Comparison of ENCODE assay signal across 8 mouse cellular contexts in genomic region chr5:99729361-99729882, GRCm38 (mm10). TPM values are rescaled to one million over a fixed set of nuclear protein-coding genes. Genes with fewer than 3 reads are reported as not detected.
DNase-seq lines count a peak whose midpoint lies in the region; ATAC-seq and TF ChIP-seq lines count a peak whose summit lies in the region.

No protein-coding gene starts in this region.

- DNase-seq in lung, adult 18-20 months: peak; percentile 25 to 37
- no peak for DNase-seq in lung, postnatal 25 days (ENCODE audit: low spot score)
- peak; percentile 56 for DNase-seq in embryonic facial prominence, embryonic 11.5 days (ENCODE audit: low spot score)
- peak; percentile 42 for DNase-seq in kidney, postnatal 10 days
- DNase-seq in lung, postnatal 0 days (ENCODE audit: low spot score): peak; percentile 50
- DNase-seq in right cerebral cortex, adult 2 months (ENCODE audit: low spot score in 2 of 2): peak; percentile 46 to 47
- no peak for DNase-seq in urinary bladder, postnatal 25 days (ENCODE audit: low spot score)

- H3K4me1 ChIP-seq in embryonic facial prominence, embryonic 11.5 days (ENCODE audit: control insufficient read depth, insufficient read depth, low read length): peaks cover 4% of the 10 kb centered on the region; the same call in 1 of the 2 replicates
- H3K4me1 ChIP-seq in heart, embryonic 16.5 days (ENCODE audit: control insufficient read depth, insufficient read depth, low read length): peaks cover 8% of the 10 kb centered on the region
- no peaks in the 10 kb centered on the region for H3K4me1 ChIP-seq in lung, postnatal 0 days (ENCODE audit: insufficient read depth, low read depth, low read length)

- H3K4me3 ChIP-seq in embryonic facial prominence, embryonic 11.5 days (ENCODE audit: low read depth, low read length): peak overlapping the region; percentile 63
- H3K4me3 ChIP-seq in heart, embryonic 16.5 days (ENCODE audit: low read length): peak overlapping the region; percentile 41
- peak overlapping the region; percentile 17; the same call in 1 of the 2 replicates for H3K4me3 ChIP-seq in lung, postnatal 0 days (ENCODE audit: low read depth, low read length)

- no peaks in the 10 kb centered on the region for H3K36me3 ChIP-seq in embryonic facial prominence, embryonic 11.5 days (replicated peaks; ENCODE audit: control insufficient read depth, insufficient read depth, low read depth, low read length)
- no peaks in the 10 kb centered on the region for H3K36me3 ChIP-seq in heart, embryonic 16.5 days (ENCODE audit: control insufficient read depth, insufficient read depth)
- no peaks in the 10 kb centered on the region for H3K36me3 ChIP-seq in lung, postnatal 0 days (ENCODE audit: insufficient read depth, low read length)

- H3K4me2 ChIP-seq in embryonic facial prominence, embryonic 11.5 days (ENCODE audit: low read depth, low read length): peak overlapping the region; percentile 98
- peak overlapping the region; percentile 98 for H3K4me2 ChIP-seq in heart, embryonic 16.5 days (ENCODE audit: low read depth, low read length)
- peak overlapping the region; percentile 98 for H3K4me2 ChIP-seq in lung, postnatal 0 days (replicated peaks; ENCODE audit: low read depth, low read length)

- no peak for TF ChIP-seq EP300 in lung, postnatal 0 days (IDR thresholded peaks at IDR 0.05)

- no peak overlapping the region for H3K9ac ChIP-seq in embryonic facial prominence, embryonic 11.5 days (replicated peaks; ENCODE audit: low read length)
- peak overlapping the region; percentile 55; the same call in 1 of the 2 replicates for H3K9ac ChIP-seq in heart, embryonic 16.5 days (ENCODE audit: low read length)
- no peak overlapping the region for H3K9ac ChIP-seq in lung, postnatal 0 days (replicated peaks; ENCODE audit: low read depth)

- no peak overlapping the region for H3K27ac ChIP-seq in embryonic facial prominence, embryonic 11.5 days (replicated peaks; ENCODE audit: low read depth, low read length)
- H3K27ac ChIP-seq in heart, embryonic 16.5 days (ENCODE audit: low read length): no peak overlapping the region
- H3K27ac ChIP-seq in lung, postnatal 0 days (ENCODE audit: low read length): no peak overlapping the region

- ATAC-seq in embryonic facial prominence, embryonic 11.5 days (replicated peaks; ENCODE audit: insufficient number of reproducible peaks, low FRiP score, low TSS enrichment, low read depth): peak; percentile 78
- peak; percentile 46 for ATAC-seq in heart, embryonic 16.5 days (replicated peaks; ENCODE audit: extremely low read depth, insufficient read depth, low FRiP score)
- ATAC-seq in lung, postnatal 0 days: peak; percentile 46

- H3K9me3 ChIP-seq in embryonic facial prominence, embryonic 11.5 days (replicated peaks; ENCODE audit: control insufficient read depth, low read length): no peaks in the 10 kb centered on the region
- no peaks in the 10 kb centered on the region for H3K9me3 ChIP-seq in heart, embryonic 16.5 days (replicated peaks; ENCODE audit: control insufficient read depth, low read length)
- H3K9me3 ChIP-seq in lung, postnatal 0 days (ENCODE audit: low read length): no peaks in the 10 kb centered on the region

- H3K27me3 ChIP-seq in embryonic facial prominence, embryonic 11.5 days (ENCODE audit: control insufficient read depth, insufficient read depth, low read length): peaks cover 5% of the 10 kb centered on the region; the same call in 1 of the 2 replicates
- H3K27me3 ChIP-seq in heart, embryonic 16.5 days (ENCODE audit: control insufficient read depth, insufficient read depth, low read length): peaks cover 8% of the 10 kb centered on the region; the same call in 1 of the 2 replicates
- no peaks in the 10 kb centered on the region for H3K27me3 ChIP-seq in lung, postnatal 0 days (replicated peaks; ENCODE audit: insufficient read depth, low read length)

- under 1% methylated on average over 18 of the region's 18 CpGs for WGBS in embryonic facial prominence, embryonic 11.5 days
- 4% methylated on average over 18 of the region's 18 CpGs for WGBS in heart, embryonic 16.5 days
- 3% methylated on average over 18 of the region's 18 CpGs for WGBS in lung, postnatal 0 days

- TF ChIP-seq CTCF in lung, postnatal 0 days (IDR thresholded peaks at IDR 0.05): no peak

RNA-seq across cellular contexts. Expression of gene Rasgef1b, which starts 0.6 kb away (rescaled TPM):
- 11.8 and 14.2 TPM in 2 replicates for polyA plus RNA-seq in embryonic facial prominence, embryonic 11.5 days (2014; fragmentation: Nextera tagmentation; extraction: Ambion mirVana)
- 30.5 and 31.1 TPM in 2 replicates for polyA plus RNA-seq in heart, embryonic 16.5 days (2015; fragmentation: Nextera tagmentation; extraction: Ambion mirVana)
- 33.9 and 36.3 TPM in 2 replicates for polyA plus RNA-seq in lung, postnatal 0 days (2015; fragmentation: Nextera tagmentation; extraction: Ambion mirVana)

Comparison
In these comparisons a context has a peak if more than half of its experiments do, and no peak if none do; other contexts are left out.
1. DNase-seq: peak in lung, adult 18-20 months (2 of 2), embryonic facial prominence, embryonic 11.5 days (single experiment), kidney, postnatal 10 days (single experiment), lung, postnatal 0 days (single experiment) and right cerebral cortex, adult 2 months (2 of 2); none in lung, postnatal 25 days (single experiment) and urinary bladder, postnatal 25 days (single experiment).
2. Peak in every context shown above with its lines, with median percentiles within 50 percentile points of each other: ATAC-seq, H3K4me2 ChIP-seq and H3K4me3 ChIP-seq.